Mouse (Mus musculus): Measurements from ENCODE around the gene Lyrm2.

Lyrm2 gene

GRCm38 (mm10) chr4:32799966-32800576 lies at the start of gene Lyrm2:
Gene Lyrm2, plus strand, starts transcription at chr4:32800253.
- peak; percentile 88 for DNase-seq

GRCm38 (mm10) chr4:32750711-32751110 lies 49.3 kb upstream of the Lyrm2 start:
- peak; percentile 11 for DNase-seq

- peak; percentile 25 for DNase-seq
Observed at GRCm38 (mm10) chr4:32757430-32757829, 42.6 kb upstream of the Lyrm2 start.

GRCm38 (mm10) chr4:32767471-32767870 lies 32.6 kb upstream of the Lyrm2 start:
- DNase-seq, result no peak

- no peak for DNase-seq
Observed at GRCm38 (mm10) chr4:32768046-32768445, 32.0 kb upstream of the Lyrm2 start.

- no peak for DNase-seq
Observed at GRCm38 (mm10) chr4:32770284-32770810, 29.7 kb upstream of the Lyrm2 start.

GRCm38 (mm10) chr4:32779996-32780395 lies 20.1 kb upstream of the Lyrm2 start:
- DNase-seq, result no peak

GRCm38 (mm10) chr4:32787110-32787509 lies 12.9 kb upstream of the Lyrm2 start:
- no peak for DNase-seq

GRCm38 (mm10) chr4:32789020-32789419 lies 11.0 kb upstream of the Lyrm2 start:
- DNase-seq, result no peak

- DNase-seq, result no peak
Observed at GRCm38 (mm10) chr4:32798976-32799375, 1.1 kb upstream of the Lyrm2 start.

- DNase-seq, result no peak
Observed at GRCm38 (mm10) chr4:32800577-32801170, 621 bp downstream of the Lyrm2 start.

GRCm38 (mm10) chr4:32817478-32817877 lies 17.4 kb downstream of the Lyrm2 start:
- no peak for DNase-seq

GRCm38 (mm10) chr4:32820676-32821075 lies 20.6 kb downstream of the Lyrm2 start:
- no peak for DNase-seq

- DNase-seq, result no peak
Observed at GRCm38 (mm10) chr4:32824254-32824653, 24.2 kb downstream of the Lyrm2 start.

GRCm38 (mm10) chr4:32826925-32827324 lies 26.9 kb downstream of the Lyrm2 start:
- DNase-seq, result no peak

GRCm38 (mm10) chr4:32828385-32829077 lies 28.5 kb downstream of the Lyrm2 start:
- no peak for DNase-seq

GRCm38 (mm10) chr4:32829316-32829715 lies 29.3 kb downstream of the Lyrm2 start:
- no peak for DNase-seq

GRCm38 (mm10) chr4:32833494-32834282 lies 33.6 kb downstream of the Lyrm2 start:
- DNase-seq, result no peak

GRCm38 (mm10) chr4:32834541-32834940 lies 34.5 kb downstream of the Lyrm2 start:
- DNase-seq, result no peak

GRCm38 (mm10) chr4:32836071-32836470 lies 36.0 kb downstream of the Lyrm2 start:
- DNase-seq, result no peak

GRCm38 (mm10) chr4:32838401-32838800 lies 38.3 kb downstream of the Lyrm2 start:
- DNase-seq, result no peak

Data from right cerebral cortex, postnatal 25 days (tissue).